ENCODE assay signal across 31 mouse cellular contexts in genomic region chr4:52634986-52635385, GRCm38 (mm10). TPM values are rescaled to one million over a fixed set of nuclear protein-coding genes. Genes with fewer than 3 reads are reported as not detected.
DNase-seq lines count a peak whose midpoint lies in the region; ATAC-seq and TF ChIP-seq lines count a peak whose summit lies in the region.
"Had no signal": no experiment of that assay in that cellular context is flagged by ENCODE, and none has a peak within 500 bp of the region (broad histone marks: within the 10 kb centered on the region; RNA-seq: fewer than 3 reads in every experiment).

No protein-coding gene starts in this region.

- ATAC-seq in forebrain, embryonic 12.5 days (ENCODE audit: low FRiP score), result peak; percentile 33; the same call in 1 of the 2 replicates
- ATAC-seq in midbrain, embryonic 12.5 days (ENCODE audit: low FRiP score, low read depth), result peak; percentile 44; the same call in 1 of the 2 replicates
- peak; percentile 84 for ATAC-seq in forebrain, postnatal 0 days
- peak; percentile 48; the same call in 1 of the 2 replicates for ATAC-seq in midbrain, embryonic 16.5 days
- ATAC-seq: CD4-positive, CD25-positive, alpha-beta regulatory T cell, adult 4 months; liver, postnatal 0 days; Patski had no signal

- H3K4me3 ChIP-seq in forebrain, embryonic 12.5 days (replicated peaks), result no peak overlapping the region
- H3K4me3 ChIP-seq in forebrain, embryonic 10.5 days, result no peak overlapping the region
- no peak overlapping the region for H3K4me3 ChIP-seq in midbrain, embryonic 12.5 days
- H3K4me3 ChIP-seq in midbrain, embryonic 10.5 days, result no peak overlapping the region
- H3K4me3 ChIP-seq in forebrain, postnatal 0 days (ENCODE audit: low read depth, low read length), result no peak overlapping the region
- H3K4me3 ChIP-seq in midbrain, embryonic 16.5 days (ENCODE audit: low read depth, low read length), result no peak overlapping the region
- H3K4me3 ChIP-seq: embryonic facial prominence, embryonic 10.5 days; limb, embryonic 10.5 days; neural tube, embryonic 13.5 days; stomach, embryonic 15.5 days had no signal

- no peaks in the 10 kb centered on the region for H3K4me1 ChIP-seq in forebrain, embryonic 12.5 days
- H3K4me1 ChIP-seq in forebrain, embryonic 10.5 days, result no peaks in the 10 kb centered on the region
- H3K4me1 ChIP-seq in midbrain, embryonic 12.5 days, result no peaks in the 10 kb centered on the region
- H3K4me1 ChIP-seq in midbrain, embryonic 10.5 days, result no peaks in the 10 kb centered on the region
- H3K4me1 ChIP-seq in forebrain, postnatal 0 days (ENCODE audit: insufficient read depth), result no peaks in the 10 kb centered on the region
- no peaks in the 10 kb centered on the region for H3K4me1 ChIP-seq in midbrain, embryonic 16.5 days (ENCODE audit: control insufficient read depth, insufficient read depth, low read length)
- H3K4me1 ChIP-seq: embryonic facial prominence, embryonic 10.5 days; limb, embryonic 10.5 days; neural tube, embryonic 13.5 days; stomach, embryonic 15.5 days had no signal

- no peak overlapping the region for H3K4me2 ChIP-seq in forebrain, embryonic 12.5 days
- H3K4me2 ChIP-seq in midbrain, embryonic 12.5 days (replicated peaks), result no peak overlapping the region
- H3K4me2 ChIP-seq in forebrain, postnatal 0 days (ENCODE audit: low read depth), result no peak overlapping the region
- no peak overlapping the region for H3K4me2 ChIP-seq in midbrain, embryonic 16.5 days (ENCODE audit: low read length)
- H3K4me2 ChIP-seq: neural tube, embryonic 13.5 days; stomach, embryonic 15.5 days had no signal

- no peak overlapping the region for H3K9ac ChIP-seq in forebrain, embryonic 12.5 days
- no peak overlapping the region for H3K9ac ChIP-seq in midbrain, embryonic 12.5 days (replicated peaks)
- H3K9ac ChIP-seq in forebrain, postnatal 0 days, result no peak overlapping the region
- H3K9ac ChIP-seq in midbrain, embryonic 16.5 days (ENCODE audit: low read depth, low read length), result no peak overlapping the region
- H3K9ac ChIP-seq: liver, postnatal 0 days; neural tube, embryonic 13.5 days; stomach, embryonic 15.5 days had no signal

- no peak for TF ChIP-seq CTCF in forebrain, postnatal 0 days (IDR thresholded peaks at IDR 0.05; ENCODE audit: low read depth)

- no peaks in the 10 kb centered on the region for H3K9me3 ChIP-seq in forebrain, embryonic 12.5 days
- H3K9me3 ChIP-seq in forebrain, embryonic 10.5 days, result no peaks in the 10 kb centered on the region
- H3K9me3 ChIP-seq in midbrain, embryonic 12.5 days, result no peaks in the 10 kb centered on the region
- no peaks in the 10 kb centered on the region for H3K9me3 ChIP-seq in midbrain, embryonic 10.5 days (replicated peaks)
- no peaks in the 10 kb centered on the region for H3K9me3 ChIP-seq in forebrain, postnatal 0 days (ENCODE audit: low read length)
- no peaks in the 10 kb centered on the region for H3K9me3 ChIP-seq in midbrain, embryonic 16.5 days (replicated peaks; ENCODE audit: control insufficient read depth, low read length, poor library complexity, severe bottlenecking)
- H3K9me3 ChIP-seq: embryonic facial prominence, embryonic 10.5 days; limb, embryonic 10.5 days; neural tube, embryonic 13.5 days; stomach, embryonic 15.5 days had no signal

- no peak for DNase-seq in forebrain, embryonic 10.5 days (ENCODE audit: extremely low spot score, low spot score)
- DNase-seq in midbrain, embryonic 10.5 days (ENCODE audit: low spot score), result no peak
- DNase-seq in forebrain, postnatal 0 days, result peak; percentile 27
- DNase-seq in ovary, postnatal 10 days (ENCODE audit: low spot score), result no peak
- no peak for DNase-seq in embryo, embryonic 9.5 days (ENCODE audit: extremely low spot score)
- DNase-seq: adrenal gland, adult 8-10 months; cerebellum, adult 11 months; cerebellum, postnatal 36 days; gastrocnemius, postnatal 36 days; kidney, adult 11 months; layer of hippocampus, postnatal 36 days; liver, postnatal 0 days; lung, postnatal 10 days; right cerebral cortex, postnatal 25 days; thymus, adult 18-20 months; thymus, postnatal 4 days had no signal

- H3K27me3 ChIP-seq in forebrain, embryonic 12.5 days, result no peaks in the 10 kb centered on the region
- H3K27me3 ChIP-seq in forebrain, embryonic 10.5 days (ENCODE audit: poor library complexity, severe bottlenecking), result no peaks in the 10 kb centered on the region
- H3K27me3 ChIP-seq in midbrain, embryonic 12.5 days, result no peaks in the 10 kb centered on the region
- no peaks in the 10 kb centered on the region for H3K27me3 ChIP-seq in midbrain, embryonic 10.5 days (ENCODE audit: low read depth, poor library complexity, severe bottlenecking)
- no peaks in the 10 kb centered on the region for H3K27me3 ChIP-seq in forebrain, postnatal 0 days (ENCODE audit: insufficient read depth, low read length)
- H3K27me3 ChIP-seq in midbrain, embryonic 16.5 days (ENCODE audit: control insufficient read depth, insufficient read depth, low read depth, low read length), result no peaks in the 10 kb centered on the region
- H3K27me3 ChIP-seq: neural tube, embryonic 13.5 days; Patski; stomach, embryonic 15.5 days had no signal

- 75% methylated on average over 6 of the region's 6 CpGs for WGBS in forebrain, embryonic 12.5 days
- WGBS in forebrain, embryonic 10.5 days, result 87% methylated on average over 6 of the region's 6 CpGs
- WGBS in midbrain, embryonic 12.5 days, result 83% methylated on average over 6 of the region's 6 CpGs
- 89% methylated on average over 6 of the region's 6 CpGs for WGBS in midbrain, embryonic 10.5 days
- WGBS in forebrain, postnatal 0 days, result 50% methylated on average over 6 of the region's 6 CpGs
- WGBS in midbrain, embryonic 16.5 days, result 59% methylated on average over 6 of the region's 6 CpGs

- H3K36me3 ChIP-seq in forebrain, embryonic 12.5 days (replicated peaks), result no peaks in the 10 kb centered on the region
- no peaks in the 10 kb centered on the region for H3K36me3 ChIP-seq in forebrain, embryonic 10.5 days (replicated peaks)
- H3K36me3 ChIP-seq in midbrain, embryonic 12.5 days, result no peaks in the 10 kb centered on the region
- H3K36me3 ChIP-seq in midbrain, embryonic 10.5 days, result no peaks in the 10 kb centered on the region
- no peaks in the 10 kb centered on the region for H3K36me3 ChIP-seq in forebrain, postnatal 0 days (ENCODE audit: insufficient read depth)
- H3K36me3 ChIP-seq in midbrain, embryonic 16.5 days (ENCODE audit: control insufficient read depth, insufficient read depth, low read length), result no peaks in the 10 kb centered on the region
- H3K36me3 ChIP-seq: embryonic facial prominence, embryonic 10.5 days; limb, embryonic 10.5 days; neural tube, embryonic 13.5 days; stomach, embryonic 15.5 days had no signal

- no peak overlapping the region for H3K27ac ChIP-seq in forebrain, embryonic 12.5 days
- no peak overlapping the region for H3K27ac ChIP-seq in forebrain, embryonic 10.5 days
- no peak overlapping the region for H3K27ac ChIP-seq in midbrain, embryonic 12.5 days (replicated peaks)
- H3K27ac ChIP-seq in midbrain, embryonic 10.5 days (replicated peaks), result no peak overlapping the region
- H3K27ac ChIP-seq in forebrain, postnatal 0 days (ENCODE audit: low read depth, low read length), result no peak overlapping the region
- no peak overlapping the region for H3K27ac ChIP-seq in midbrain, embryonic 16.5 days (ENCODE audit: low read length)
- H3K27ac ChIP-seq: embryonic facial prominence, embryonic 10.5 days; kidney, postnatal 0 days; limb, embryonic 10.5 days; neural tube, embryonic 13.5 days; stomach, embryonic 15.5 days had no signal

RNA-seq across cellular contexts. Expression of gene Toporsl, which starts 38.9 kb away (rescaled TPM):
- 0.14 TPM in 1 of 2 replicates, not detected in the other for polyA plus RNA-seq in forebrain, embryonic 12.5 days (2016; fragmentation: Nextera tagmentation; extraction: Ambion mirVana)
- 0.15 TPM in 1 of 2 replicates, not detected in the other for polyA plus RNA-seq in forebrain, embryonic 10.5 days (2016; fragmentation: Nextera tagmentation; extraction: Ambion mirVana)
- polyA plus RNA-seq in midbrain, embryonic 12.5 days (2016; fragmentation: Nextera tagmentation; extraction: Ambion mirVana), result 0.06 and 0.08 TPM in 2 replicates
- 0.04 TPM in 1 of 2 replicates, not detected in the other for polyA plus RNA-seq in midbrain, embryonic 10.5 days (2016; fragmentation: Nextera tagmentation; extraction: Ambion mirVana)
- total RNA-seq in forebrain, postnatal 0 days (2014; rRNA removed), result not detected in 2 replicates
- 0.05 TPM in 1 of 2 replicates, not detected in the other for polyA plus RNA-seq in forebrain, postnatal 0 days (2015; fragmentation: Nextera tagmentation; extraction: Ambion mirVana)
- not detected in 2 replicates for polyA plus RNA-seq in midbrain, embryonic 16.5 days (2015; fragmentation: Nextera tagmentation; extraction: Ambion mirVana)
- total RNA-seq: adrenal gland, adult 8-10 months; gastrocnemius, postnatal 36 days; heart, adult 8-10 months; layer of hippocampus, adult 18-20 months; layer of hippocampus, postnatal 36 days; liver, adult 2 months; megakaryocyte progenitor cell, adult 5-6 weeks had no signal
- polyA plus RNA-seq: CD4-positive, CD25-positive, alpha-beta regulatory T cell, adult 4 months; embryonic facial prominence, embryonic 10.5 days; heart, embryonic 16.5 days; kidney, postnatal 0 days; limb, embryonic 10.5 days; liver, adult 2 months; liver, postnatal 0 days; neural tube, embryonic 13.5 days; Patski; stomach, embryonic 15.5 days had no signal

Comparison
In these comparisons a context has a peak if more than half of its experiments do, and no peak if none do; other contexts are left out.
1. ATAC-seq: peak in every context shown above with its lines; median percentile 84 in forebrain, postnatal 0 days; 48 in midbrain, embryonic 16.5 days; 44 in midbrain, embryonic 12.5 days; 33 in forebrain, embryonic 12.5 days.